ENCODE assay signal across 7 mouse cellular contexts in the genomic region with DNA sequence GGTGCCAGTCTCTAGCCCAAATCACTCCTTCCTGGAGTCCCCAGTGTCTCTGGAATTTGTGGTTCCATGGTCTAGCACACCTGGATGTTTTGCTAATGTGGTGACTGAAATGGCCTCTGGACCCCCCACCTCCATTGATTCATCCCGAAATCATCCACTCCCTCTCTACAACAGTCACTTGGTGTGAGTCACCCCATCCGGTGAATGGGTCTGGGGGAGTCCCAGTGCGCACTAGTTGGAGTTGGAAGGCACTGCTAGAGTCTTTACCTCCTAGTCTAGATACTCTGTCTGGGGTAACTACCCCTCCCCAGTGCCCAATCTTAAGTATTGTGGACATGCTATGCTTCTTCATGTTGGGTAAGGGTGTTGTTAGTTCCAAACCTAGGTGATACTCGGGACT. TPM values are rescaled to one million over a fixed set of nuclear protein-coding genes. Genes with fewer than 3 reads are reported as not detected.
A peak's percentile ranks its signal among the peaks of the same experiment; 100 is the strongest.
DNase-seq lines count a peak whose midpoint lies in the region; ATAC-seq and TF ChIP-seq lines count a peak whose summit lies in the region.

No protein-coding gene starts in this region.

- H3K36me3 ChIP-seq in lung, embryonic 15.5 days = peaks cover 11% of the 10 kb centered on the region
- peaks cover 18% of the 10 kb centered on the region for H3K36me3 ChIP-seq in limb, embryonic 10.5 days
- no peaks in the 10 kb centered on the region for H3K36me3 ChIP-seq in small intestine, adult 2 months (ENCODE audit: control insufficient read depth, insufficient read depth, low read length)

- no peak for ATAC-seq in lung, embryonic 15.5 days (ENCODE audit: borderline replicate concordance, extremely low read depth, low FRiP score, low TSS enrichment)

- no peak for DNase-seq in lung, postnatal 36 days
- no peak for DNase-seq in limb, embryonic 10.5 days (ENCODE audit: low spot score)
- DNase-seq in embryo, embryonic 11 days = no peak
- DNase-seq in layer of hippocampus, adult 9-10 months (ENCODE audit: low spot score) = no peak

- WGBS in lung, embryonic 15.5 days = 53% methylated on average over 4 of the region's 4 CpGs
- WGBS in limb, embryonic 10.5 days = 75% methylated on average over 4 of the region's 4 CpGs
- WGBS in small intestine, adult 2 months = 55% methylated on average over 4 of the region's 4 CpGs

- no peak for TF ChIP-seq CTCF in embryonic fibroblast, embryonic 13.5 days (IDR thresholded peaks at IDR 0.05; ENCODE audit: borderline replicate concordance, insufficient read depth, low read length)
- TF ChIP-seq CTCF in small intestine, adult 2 months (IDR thresholded peaks at IDR 0.05; ENCODE audit: extremely low read depth, insufficient read length, insufficient replicate concordance, low read depth, low read length) = no peak

- peaks cover 46% of the 10 kb centered on the region for H3K4me1 ChIP-seq in lung, embryonic 15.5 days
- peaks cover 6% of the 10 kb centered on the region for H3K4me1 ChIP-seq in embryonic fibroblast, embryonic 13.5 days (ENCODE audit: control insufficient read depth, insufficient read depth, low read length)
- H3K4me1 ChIP-seq in limb, embryonic 10.5 days = peaks cover 37% of the 10 kb centered on the region
- H3K4me1 ChIP-seq in small intestine, adult 2 months (ENCODE audit: control insufficient read depth, insufficient read depth, insufficient read length, low read length) = peaks cover 21% of the 10 kb centered on the region

- no peaks in the 10 kb centered on the region for H3K9me3 ChIP-seq in lung, embryonic 15.5 days
- no peaks in the 10 kb centered on the region for H3K9me3 ChIP-seq in limb, embryonic 10.5 days (replicated peaks)

- H3K4me2 ChIP-seq in lung, embryonic 15.5 days = peak overlapping the region; percentile 74

- TF ChIP-seq POLR2A in embryonic fibroblast, embryonic 13.5 days (IDR thresholded peaks at IDR 0.05; ENCODE audit: low read depth, low read length) = 0 out of 2 replicates have a peak, but pooled peaks have one; percentile 21
- TF ChIP-seq POLR2A in small intestine, adult 2 months (IDR thresholded peaks at IDR 0.05; ENCODE audit: low read depth, low read length) = no peak

- peak overlapping the region; percentile 75 for H3K9ac ChIP-seq in lung, embryonic 15.5 days

- H3K27me3 ChIP-seq in lung, embryonic 15.5 days = no peaks in the 10 kb centered on the region
- no peaks in the 10 kb centered on the region for H3K27me3 ChIP-seq in limb, embryonic 10.5 days (ENCODE audit: low read depth, poor library complexity, severe bottlenecking)
- no peaks in the 10 kb centered on the region for H3K27me3 ChIP-seq in small intestine, adult 2 months (ENCODE audit: control insufficient read depth, insufficient read depth, low read length)

- peak overlapping the region; percentile 64; the same call in 1 of the 2 replicates for H3K27ac ChIP-seq in lung, embryonic 15.5 days
- H3K27ac ChIP-seq in embryonic fibroblast, embryonic 13.5 days (ENCODE audit: insufficient read depth, low read length) = peak overlapping the region; percentile 82
- peak overlapping the region; percentile 89 for H3K27ac ChIP-seq in limb, embryonic 10.5 days
- H3K27ac ChIP-seq in small intestine, adult 2 months (ENCODE audit: insufficient read depth, low read depth, low read length) = peak overlapping the region; percentile 32

- H3K4me3 ChIP-seq in lung, embryonic 15.5 days = peak overlapping the region; percentile 67
- peak overlapping the region; percentile 97 for H3K4me3 ChIP-seq in embryonic fibroblast, embryonic 13.5 days (ENCODE audit: insufficient read depth, low read length)
- H3K4me3 ChIP-seq in limb, embryonic 10.5 days = peak overlapping the region; percentile 70
- peak overlapping the region; percentile 78 for H3K4me3 ChIP-seq in small intestine, adult 2 months (ENCODE audit: low read depth, low read length)

RNA-seq across cellular contexts. Expression of a gene that starts 2.1 kb away (rescaled TPM):
- 107 and 108 TPM in 2 replicates for polyA plus RNA-seq in lung, embryonic 15.5 days (2015; fragmentation: Nextera tagmentation; extraction: Ambion mirVana)
- 78.7 and 79.0 TPM in 2 replicates for polyA plus RNA-seq in embryonic fibroblast, embryonic 13.5 days (2011; ENCODE audit: insufficient read length, low read depth, missing spikeins)
- 43.0 and 52.8 TPM in 2 replicates for polyA plus RNA-seq in limb, embryonic 10.5 days (2016; fragmentation: Nextera tagmentation; extraction: Ambion mirVana)
- 46.4 and 54.0 TPM in 2 replicates for polyA plus RNA-seq in small intestine, adult 2 months (2012; rRNA removed)

RNA-seq across cellular contexts. Expression of a gene that starts 23.9 kb away (rescaled TPM):
- 99.2 and 102 TPM in 2 replicates for polyA plus RNA-seq in lung, embryonic 15.5 days (2015; fragmentation: Nextera tagmentation; extraction: Ambion mirVana)
- polyA plus RNA-seq in embryonic fibroblast, embryonic 13.5 days (2011; ENCODE audit: insufficient read length, low read depth, missing spikeins) = 148 and 152 TPM in 2 replicates
- polyA plus RNA-seq in limb, embryonic 10.5 days (2016; fragmentation: Nextera tagmentation; extraction: Ambion mirVana) = 24.4 and 35.0 TPM in 2 replicates
- polyA plus RNA-seq in small intestine, adult 2 months (2012; rRNA removed) = 107 and 174 TPM in 2 replicates

RNA-seq across cellular contexts. Expression of a gene that starts 33.7 kb away (rescaled TPM):
- polyA plus RNA-seq in lung, embryonic 15.5 days (2015; fragmentation: Nextera tagmentation; extraction: Ambion mirVana) = 1.5 TPM in 2 replicates
- polyA plus RNA-seq in embryonic fibroblast, embryonic 13.5 days (2011; ENCODE audit: insufficient read length, low read depth, missing spikeins) = not detected in 2 replicates
- polyA plus RNA-seq in limb, embryonic 10.5 days (2016; fragmentation: Nextera tagmentation; extraction: Ambion mirVana) = 0.06 and 0.09 TPM in 2 replicates
- polyA plus RNA-seq in small intestine, adult 2 months (2012; rRNA removed) = 12.9 and 22.5 TPM in 2 replicates

RNA-seq across cellular contexts. Expression of a gene that starts 50.3 kb away (rescaled TPM):
- 0.44 and 0.50 TPM in 2 replicates for polyA plus RNA-seq in lung, embryonic 15.5 days (2015; fragmentation: Nextera tagmentation; extraction: Ambion mirVana)
- 0.25 TPM in 1 of 2 replicates, not detected in the other for polyA plus RNA-seq in embryonic fibroblast, embryonic 13.5 days (2011; ENCODE audit: insufficient read length, low read depth, missing spikeins)
- polyA plus RNA-seq in limb, embryonic 10.5 days (2016; fragmentation: Nextera tagmentation; extraction: Ambion mirVana) = 1.2 and 1.5 TPM in 2 replicates
- polyA plus RNA-seq in small intestine, adult 2 months (2012; rRNA removed) = 0.18 and 0.48 TPM in 2 replicates

Comparison
In these comparisons a context has a peak if more than half of its experiments do, and no peak if none do; other contexts are left out.
1. H3K27ac ChIP-seq: peak in every context shown above with its lines; median percentile 89 in limb, embryonic 10.5 days; 82 in embryonic fibroblast, embryonic 13.5 days; 64 in lung, embryonic 15.5 days; 32 in small intestine, adult 2 months.